13 mouse cellular contexts compared by ENCODE assay signal in genomic region chr9:51396801-51397200, GRCm38 (mm10).
"Had no signal": no experiment of that assay in that cellular context is flagged by ENCODE, and none has a peak within 500 bp of the region (broad histone marks: within the 10 kb centered on the region; RNA-seq: fewer than 3 reads in every experiment).

No protein-coding gene starts in this region.

- H3K27ac ChIP-seq: kidney, postnatal 0 days; liver, embryonic 12.5 days; liver, embryonic 15.5 days had no signal

- H3K27me3 ChIP-seq: limb, embryonic 15.5 days; liver, embryonic 12.5 days; liver, embryonic 15.5 days had no signal

- H3K9ac ChIP-seq: limb, embryonic 15.5 days; liver, embryonic 12.5 days; liver, embryonic 15.5 days had no signal

- H3K9me3 ChIP-seq: limb, embryonic 15.5 days; liver, embryonic 12.5 days; liver, embryonic 15.5 days had no signal

- H3K36me3 ChIP-seq: limb, embryonic 15.5 days; liver, embryonic 12.5 days; liver, embryonic 15.5 days had no signal

- H3K4me1 ChIP-seq: liver, embryonic 12.5 days; liver, embryonic 15.5 days had no signal

- H3K4me3 ChIP-seq: limb, embryonic 15.5 days; liver, embryonic 12.5 days; liver, embryonic 15.5 days had no signal

- ATAC-seq: intestine, postnatal 0 days; liver, embryonic 12.5 days had no signal

- H3K4me2 ChIP-seq: limb, embryonic 15.5 days; liver, embryonic 12.5 days; liver, embryonic 15.5 days; midbrain, embryonic 11.5 days had no signal

- DNase-seq: kidney, postnatal 25 days; lung, adult 18-20 months; lung, postnatal 14 days; lung, postnatal 4 days; midbrain, embryonic 14.5 days; thymus, adult 18-20 months; thymus, postnatal 4 days had no signal
